Mouse (Mus musculus): ENCODE data around the gene Rpl3. TPM values are rescaled to one million over a fixed set of nuclear protein-coding genes. Genes with fewer than 3 reads are reported as not detected.

Gene Rpl3
- polyA plus RNA-seq, 1 experiment from 2014 or later, result 1,242 TPM

DNA sequence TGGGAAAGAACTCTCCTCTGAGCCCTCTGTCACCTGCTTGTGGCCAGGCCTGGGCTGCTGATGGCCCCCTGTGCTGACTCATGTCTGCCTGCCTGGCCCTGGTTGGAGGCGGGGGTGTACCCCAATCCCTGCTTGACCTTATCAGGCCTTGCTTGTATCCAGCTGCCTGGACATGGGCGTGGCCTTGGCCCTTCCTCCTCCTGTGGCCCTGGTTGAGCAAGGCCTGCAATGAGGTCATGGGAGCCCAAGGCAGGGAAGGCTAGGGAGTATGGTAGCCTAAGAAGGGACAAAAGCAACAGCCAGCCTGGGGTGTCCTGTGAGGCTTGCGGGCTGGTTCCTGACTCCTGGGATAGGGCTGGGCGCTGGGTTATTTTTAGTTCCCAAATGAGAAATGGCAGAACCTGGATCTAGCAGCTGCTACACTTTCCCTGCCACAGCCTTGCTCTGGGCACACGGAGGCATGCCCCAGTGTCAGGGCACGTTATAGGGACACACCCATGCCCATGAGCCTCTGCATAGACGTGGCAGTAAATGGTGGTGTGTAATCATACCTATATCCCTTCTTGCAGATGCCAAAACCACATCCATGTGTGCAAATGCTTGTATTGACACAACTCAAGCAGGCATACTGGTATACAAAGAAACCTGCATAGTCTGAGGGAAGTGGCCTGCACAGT lies 37.5 kb downstream of the Rpl3 start:
- WGBS, result 67% methylated on average over 7 of the region's 7 CpGs
- Histone ChIP-seq H3K27me3 (replicated peaks; ENCODE audit: control insufficient read depth, insufficient read depth, low read length) (no peaks in the 10 kb centered on the region), H3K4me2 (ENCODE audit: low read depth, low read length) (no peak overlapping the region), H3K9me3 (ENCODE audit: control insufficient read depth, low read length) (no peaks in the 10 kb centered on the region), H3K4me1 (ENCODE audit: control insufficient read depth, insufficient read depth, low read length) (no peaks in the 10 kb centered on the region), H3K36me3 (ENCODE audit: control insufficient read depth, insufficient read depth, low read length) (no peaks in the 10 kb centered on the region), H3K9ac (ENCODE audit: low read depth, low read length) (no peak overlapping the region), H3K4me3 (ENCODE audit: low read depth, low read length) (no peak overlapping the region), H3K27ac (replicated peaks; ENCODE audit: low read depth, low read length) (no peak overlapping the region)
- DNase-seq (ENCODE audit: low spot score) (no peak), ATAC-seq (ENCODE audit: low read depth) (no peak)

DNA sequence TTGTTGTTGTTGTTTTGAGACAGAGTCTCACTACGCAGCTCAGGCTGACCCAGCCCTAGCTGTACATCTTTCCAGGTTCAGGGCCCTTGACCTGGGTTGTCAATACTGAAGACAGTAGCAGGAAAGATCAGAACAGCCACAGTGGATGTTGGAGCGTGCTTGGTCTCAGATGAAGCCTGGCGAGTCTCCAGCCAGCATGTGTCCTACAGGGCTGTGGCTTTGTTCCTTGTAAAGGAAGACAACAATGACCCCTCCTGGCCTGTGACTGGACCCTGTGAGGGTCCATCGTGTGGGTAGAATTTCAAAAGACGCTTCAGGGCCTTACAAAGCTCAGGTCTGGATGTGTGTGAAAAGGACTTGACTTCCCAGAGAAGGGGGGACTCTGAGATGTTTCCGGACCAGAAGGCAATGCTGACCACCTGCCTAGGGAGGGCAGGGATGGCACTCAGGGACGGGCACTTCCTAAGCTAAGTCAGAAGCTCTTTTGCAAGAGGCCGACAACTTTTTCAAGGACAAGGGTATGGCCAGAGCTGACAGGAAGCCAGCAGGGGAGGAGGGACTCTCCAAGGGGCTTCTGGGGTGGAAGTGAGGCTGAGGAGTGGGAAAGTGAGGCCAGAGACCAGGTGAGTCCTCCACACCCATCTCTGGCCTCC lies 38.2 kb downstream of the Rpl3 start:
- H3K27me3 ChIP-seq (replicated peaks; ENCODE audit: control insufficient read depth, insufficient read depth, low read length), result no peaks in the 10 kb centered on the region
- DNase-seq (ENCODE audit: low spot score) (no peak), ATAC-seq (ENCODE audit: low read depth) (no peak)
- no peak overlapping the region for H3K4me3 ChIP-seq (ENCODE audit: low read depth, low read length)
- no peaks in the 10 kb centered on the region for H3K9me3 ChIP-seq (ENCODE audit: control insufficient read depth, low read length)
- H3K27ac ChIP-seq (replicated peaks; ENCODE audit: low read depth, low read length), result no peak overlapping the region
- H3K9ac ChIP-seq (ENCODE audit: low read depth, low read length), result no peak overlapping the region
- H3K4me2 ChIP-seq (ENCODE audit: low read depth, low read length), result no peak overlapping the region
- WGBS, result 80% methylated on average over 8 of the region's 8 CpGs
- H3K36me3 ChIP-seq (ENCODE audit: control insufficient read depth, insufficient read depth, low read length), result no peaks in the 10 kb centered on the region
- no peaks in the 10 kb centered on the region for H3K4me1 ChIP-seq (ENCODE audit: control insufficient read depth, insufficient read depth, low read length)

DNA sequence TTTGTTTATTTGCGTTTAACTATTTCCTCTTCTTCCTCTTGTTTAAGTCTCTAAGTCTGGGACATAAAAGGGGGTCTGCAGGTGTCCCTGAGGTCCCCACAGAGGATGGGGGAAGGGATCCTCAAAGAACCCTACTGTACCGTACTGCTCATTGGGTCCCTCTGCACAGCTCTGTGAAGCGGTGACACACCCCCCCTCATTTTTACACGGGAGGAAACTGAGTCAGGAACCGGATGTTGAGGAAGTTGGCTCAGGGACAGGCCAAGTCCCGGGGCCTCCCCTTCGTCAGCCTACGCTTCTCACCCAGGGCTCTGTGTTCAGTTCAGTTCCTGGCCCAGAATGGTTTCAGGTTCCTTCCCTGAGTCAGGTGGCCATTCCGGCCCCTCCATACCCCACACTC lies 39.9 kb downstream of the Rpl3 start:
- H3K9ac ChIP-seq (ENCODE audit: low read depth, low read length), result no peak overlapping the region
- 0 out of 2 replicates have a peak overlapping the region, but pooled peaks have one; percentile 15 for H3K27ac ChIP-seq (replicated peaks; ENCODE audit: low read depth, low read length)
- no peaks in the 10 kb centered on the region for H3K27me3 ChIP-seq (replicated peaks; ENCODE audit: control insufficient read depth, insufficient read depth, low read length)
- no peak overlapping the region for H3K4me3 ChIP-seq (ENCODE audit: low read depth, low read length)
- WGBS, result 85% methylated on average over 9 of the region's 9 CpGs
- ATAC-seq (ENCODE audit: low read depth) (0 out of 2 replicates have a peak, but pooled peaks have one; percentile 16), DNase-seq (ENCODE audit: low spot score) (no peak)
- no peak overlapping the region for H3K4me2 ChIP-seq (ENCODE audit: low read depth, low read length)
- no peaks in the 10 kb centered on the region for H3K36me3 ChIP-seq (ENCODE audit: control insufficient read depth, insufficient read depth, low read length)
- H3K9me3 ChIP-seq (ENCODE audit: control insufficient read depth, low read length), result no peaks in the 10 kb centered on the region
- no peaks in the 10 kb centered on the region for H3K4me1 ChIP-seq (ENCODE audit: control insufficient read depth, insufficient read depth, low read length)

DNA sequence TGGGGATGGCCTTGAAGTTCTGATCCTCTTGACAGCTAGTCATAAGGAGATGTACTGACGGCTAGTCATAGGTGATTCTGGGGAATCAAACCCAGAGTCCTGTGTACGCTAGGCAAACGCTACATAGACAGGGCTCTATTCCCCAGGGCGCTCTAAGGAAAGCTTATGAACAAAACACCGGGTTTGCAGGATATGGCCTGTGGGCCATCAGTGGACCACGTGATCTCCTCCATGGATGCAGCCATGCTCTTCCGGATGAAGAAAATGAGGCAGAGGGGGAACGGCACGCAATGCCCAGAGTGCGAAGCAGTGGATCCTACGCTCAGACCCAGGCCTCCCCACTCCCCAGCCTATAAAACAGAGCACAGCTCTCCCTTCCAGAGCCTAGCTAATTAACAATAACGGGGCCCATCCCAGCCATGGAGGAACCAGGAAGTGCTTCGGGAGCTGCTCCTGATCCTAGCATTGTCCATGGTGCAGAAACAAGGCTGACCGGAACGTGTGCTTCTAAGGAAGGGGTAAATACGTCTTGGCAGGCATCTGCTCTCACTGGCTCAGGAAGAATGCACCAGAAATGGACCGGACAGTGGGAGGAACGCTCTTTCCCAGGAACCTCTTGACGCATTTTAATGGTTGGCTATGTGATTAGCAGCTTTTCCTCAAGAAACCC lies 40.4 kb downstream of the Rpl3 start:
- 73% methylated on average over 19 of the region's 19 CpGs for WGBS
- Histone ChIP-seq H3K4me1 (ENCODE audit: control insufficient read depth, insufficient read depth, low read length) (no peaks in the 10 kb centered on the region), H3K9ac (ENCODE audit: low read depth, low read length) (no peak overlapping the region), H3K4me3 (ENCODE audit: low read depth, low read length) (no peak overlapping the region), H3K27me3 (replicated peaks; ENCODE audit: control insufficient read depth, insufficient read depth, low read length) (no peaks in the 10 kb centered on the region), H3K4me2 (ENCODE audit: low read depth, low read length) (no peak overlapping the region), H3K9me3 (ENCODE audit: control insufficient read depth, low read length) (no peaks in the 10 kb centered on the region), H3K36me3 (ENCODE audit: control insufficient read depth, insufficient read depth, low read length) (no peaks in the 10 kb centered on the region), H3K27ac (replicated peaks; ENCODE audit: low read depth, low read length) (0 out of 2 replicates have a peak overlapping the region, but pooled peaks have one; percentile 23)
- ATAC-seq (ENCODE audit: low read depth) (no peak), DNase-seq (ENCODE audit: low spot score) (no peak)

DNA sequence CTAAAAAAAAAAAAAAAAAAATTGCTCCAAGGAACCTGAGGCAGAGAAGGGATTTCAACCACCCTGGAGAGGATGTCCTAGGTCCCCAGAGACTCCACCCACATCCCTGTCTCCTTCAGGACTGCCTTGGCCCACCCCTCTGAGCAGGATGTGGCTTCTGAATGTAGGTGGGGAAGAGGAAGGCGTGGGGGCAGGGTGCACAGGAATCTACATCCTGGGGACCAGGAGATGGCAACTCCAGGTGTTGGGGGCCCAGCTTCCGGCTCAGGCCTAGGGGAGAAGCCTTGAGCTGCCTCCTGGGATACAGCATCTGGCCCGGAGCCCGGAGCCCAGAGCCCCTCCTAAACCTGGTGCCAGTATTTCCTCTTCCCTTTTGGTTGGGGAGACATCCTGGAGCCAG lies 41.6 kb downstream of the Rpl3 start:
- Histone ChIP-seq H3K9ac (ENCODE audit: low read depth, low read length) (no peak overlapping the region), H3K4me3 (ENCODE audit: low read depth, low read length) (no peak overlapping the region), H3K4me1 (ENCODE audit: control insufficient read depth, insufficient read depth, low read length) (no peaks in the 10 kb centered on the region), H3K4me2 (ENCODE audit: low read depth, low read length) (no peak overlapping the region), H3K27ac (replicated peaks; ENCODE audit: low read depth, low read length) (no peak overlapping the region), H3K36me3 (ENCODE audit: control insufficient read depth, insufficient read depth, low read length) (no peaks in the 10 kb centered on the region), H3K27me3 (replicated peaks; ENCODE audit: control insufficient read depth, insufficient read depth, low read length) (no peaks in the 10 kb centered on the region), H3K9me3 (ENCODE audit: control insufficient read depth, low read length) (peaks cover 7% of the 10 kb centered on the region; the same call in 1 of the 2 replicates)
- 73% methylated on average over 4 of the region's 4 CpGs for WGBS
- DNase-seq (ENCODE audit: low spot score), result no peak
- no peak for ATAC-seq (ENCODE audit: low read depth)

DNA sequence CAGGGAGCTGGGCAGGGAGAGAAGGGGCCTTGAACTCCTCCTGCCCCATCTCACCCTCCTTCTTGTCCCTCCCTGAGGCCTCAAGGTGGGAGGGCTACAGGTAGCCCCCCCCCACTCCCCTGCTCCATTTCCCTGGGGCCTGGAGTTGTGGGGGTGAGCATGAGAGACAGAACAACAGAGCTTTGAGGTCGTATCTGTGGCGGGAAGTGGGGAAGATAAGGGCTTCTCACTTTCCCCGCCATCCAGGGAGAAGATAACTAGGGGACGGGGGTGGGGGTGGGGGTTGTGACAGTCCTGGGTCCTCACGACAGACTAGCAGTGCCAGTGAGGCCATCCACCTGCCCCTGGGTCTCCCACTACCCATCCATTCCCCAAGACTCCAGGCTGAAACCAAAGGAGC lies 43.7 kb downstream of the Rpl3 start:
- H3K4me2 ChIP-seq (ENCODE audit: low read depth, low read length), result no peak overlapping the region
- no peak overlapping the region for H3K4me3 ChIP-seq (ENCODE audit: low read depth, low read length)
- DNase-seq (ENCODE audit: low spot score) (no peak), ATAC-seq (ENCODE audit: low read depth) (no peak)
- H3K36me3 ChIP-seq (ENCODE audit: control insufficient read depth, insufficient read depth, low read length), result no peaks in the 10 kb centered on the region
- H3K9me3 ChIP-seq (ENCODE audit: control insufficient read depth, low read length), result peaks cover 7% of the 10 kb centered on the region; the same call in 1 of the 2 replicates
- 44% methylated on average over 4 of the region's 5 CpGs for WGBS
- H3K27me3 ChIP-seq (replicated peaks; ENCODE audit: control insufficient read depth, insufficient read depth, low read length), result no peaks in the 10 kb centered on the region
- H3K4me1 ChIP-seq (ENCODE audit: control insufficient read depth, insufficient read depth, low read length), result no peaks in the 10 kb centered on the region
- H3K27ac ChIP-seq (replicated peaks; ENCODE audit: low read depth, low read length), result no peak overlapping the region
- H3K9ac ChIP-seq (ENCODE audit: low read depth, low read length), result no peak overlapping the region

DNA sequence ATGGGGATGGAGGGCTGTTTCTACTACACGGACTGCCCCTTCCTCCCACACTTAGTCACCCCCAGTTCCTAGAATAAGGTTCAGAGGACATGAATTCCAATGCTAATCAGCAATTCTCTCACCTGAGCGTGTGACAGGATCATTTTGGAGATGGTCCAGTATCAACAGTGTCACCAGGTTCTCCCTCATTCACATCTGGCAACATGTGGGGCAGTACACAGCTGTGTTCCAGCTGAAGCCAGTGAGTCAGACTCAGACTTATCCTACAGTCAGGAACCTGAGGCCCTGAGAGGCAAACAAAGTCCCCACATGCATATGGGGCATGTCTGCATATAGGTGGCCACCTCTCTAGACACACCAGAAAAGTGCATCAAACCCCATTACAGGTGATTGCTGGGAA lies 44.4 kb downstream of the Rpl3 start:
- ATAC-seq (ENCODE audit: low read depth) (no peak), DNase-seq (ENCODE audit: low spot score) (no peak)
- no peak overlapping the region for H3K27ac ChIP-seq (replicated peaks; ENCODE audit: low read depth, low read length)
- no peak overlapping the region for H3K9ac ChIP-seq (ENCODE audit: low read depth, low read length)
- no peak overlapping the region for H3K4me3 ChIP-seq (ENCODE audit: low read depth, low read length)
- H3K4me2 ChIP-seq (ENCODE audit: low read depth, low read length), result no peak overlapping the region
- peaks cover 7% of the 10 kb centered on the region; the same call in 1 of the 2 replicates for H3K9me3 ChIP-seq (ENCODE audit: control insufficient read depth, low read length)
- no peaks in the 10 kb centered on the region for H3K36me3 ChIP-seq (ENCODE audit: control insufficient read depth, insufficient read depth, low read length)
- H3K4me1 ChIP-seq (ENCODE audit: control insufficient read depth, insufficient read depth, low read length), result no peaks in the 10 kb centered on the region
- 80% methylated on average over 2 of the region's 2 CpGs for WGBS
- H3K27me3 ChIP-seq (replicated peaks; ENCODE audit: control insufficient read depth, insufficient read depth, low read length), result no peaks in the 10 kb centered on the region

DNA sequence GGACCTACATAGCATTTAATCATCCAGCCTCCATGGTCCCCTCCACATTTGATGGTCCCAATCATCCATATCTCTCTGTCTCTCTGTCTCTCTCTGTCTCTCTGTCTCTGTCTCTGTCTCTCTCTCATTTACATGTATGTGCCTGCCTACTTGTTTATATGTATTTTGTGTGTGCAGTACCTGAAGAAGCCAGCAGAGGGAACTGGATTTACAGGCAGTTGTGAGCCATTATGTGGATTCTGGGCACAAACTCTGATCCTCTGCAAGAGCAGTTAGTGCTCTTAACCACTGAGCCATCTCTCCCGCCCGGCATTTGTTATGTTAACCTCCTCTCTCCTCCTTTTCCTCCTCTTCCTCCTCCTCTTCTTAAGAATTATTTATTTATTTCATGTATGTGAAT lies 45.9 kb downstream of the Rpl3 start:
- H3K4me2 ChIP-seq (ENCODE audit: low read depth, low read length), result no peak overlapping the region
- DNase-seq (ENCODE audit: low spot score) (no peak), ATAC-seq (ENCODE audit: low read depth) (no peak)
- H3K27ac ChIP-seq (replicated peaks; ENCODE audit: low read depth, low read length), result no peak overlapping the region
- H3K4me1 ChIP-seq (ENCODE audit: control insufficient read depth, insufficient read depth, low read length), result no peaks in the 10 kb centered on the region
- peaks cover 7% of the 10 kb centered on the region; the same call in 1 of the 2 replicates for H3K9me3 ChIP-seq (ENCODE audit: control insufficient read depth, low read length)
- H3K27me3 ChIP-seq (replicated peaks; ENCODE audit: control insufficient read depth, insufficient read depth, low read length), result no peaks in the 10 kb centered on the region
- H3K9ac ChIP-seq (ENCODE audit: low read depth, low read length), result no peak overlapping the region
- H3K4me3 ChIP-seq (ENCODE audit: low read depth, low read length), result no peak overlapping the region
- no peaks in the 10 kb centered on the region for H3K36me3 ChIP-seq (ENCODE audit: control insufficient read depth, insufficient read depth, low read length)
- 90% methylated on average over 2 of the region's 2 CpGs for WGBS

All from embryonic facial prominence, embryonic 14.5 days (tissue).